ENCODE assay signal across 8 mouse cellular contexts in the genomic region with DNA sequence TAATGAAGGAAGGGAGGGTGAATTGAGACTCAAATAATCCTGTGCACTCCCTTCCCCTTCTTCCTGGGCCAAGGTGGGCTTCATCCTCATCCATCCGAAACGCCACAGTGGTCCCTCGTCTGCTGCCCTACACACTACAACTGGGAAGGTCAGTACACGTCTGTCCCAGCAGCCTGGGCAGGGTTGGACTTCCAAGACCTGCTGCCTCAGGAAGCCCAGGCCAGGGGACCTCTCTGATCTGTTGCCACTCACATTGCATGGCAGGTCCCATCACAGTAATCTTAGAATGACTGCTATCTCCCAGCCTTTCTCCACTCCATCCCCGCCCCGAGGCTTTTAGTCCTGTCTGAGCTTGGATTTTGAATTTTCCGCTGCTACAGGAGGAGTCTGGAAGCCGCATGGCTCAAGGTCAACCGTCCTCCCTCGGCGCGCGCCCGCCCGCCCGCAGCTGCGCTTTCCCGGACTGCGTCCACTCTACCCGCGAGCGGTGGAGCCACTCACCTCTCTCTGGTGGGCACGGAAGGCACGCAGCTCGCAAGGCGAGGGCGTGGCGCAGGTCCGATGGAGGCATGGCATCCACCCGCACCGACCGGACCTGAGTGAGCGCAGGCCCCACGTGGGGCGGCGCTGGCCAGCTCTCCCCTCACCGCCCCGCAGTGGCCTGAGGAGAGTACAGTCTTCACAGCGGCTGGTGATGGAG. TPM values are rescaled to one million over a fixed set of nuclear protein-coding genes. Genes with fewer than 3 reads are reported as not detected.
DNase-seq lines count a peak whose midpoint lies in the region; ATAC-seq and TF ChIP-seq lines count a peak whose summit lies in the region.

TSS of gene Gpr68 (minus strand) at position 601 of the 700 bp plus-strand sequence.

- no peaks in the 10 kb centered on the region for H3K79me2 ChIP-seq in heart, adult 2 months (replicated peaks; ENCODE audit: control insufficient read depth, insufficient read depth, low read length)

- no peaks in the 10 kb centered on the region for H3K9me3 ChIP-seq in ES-E14 (ENCODE audit: control insufficient read depth, insufficient read depth, low read depth, low read length)
- no peaks in the 10 kb centered on the region for H3K9me3 ChIP-seq in limb, embryonic 10.5 days (replicated peaks)
- no peaks in the 10 kb centered on the region for H3K9me3 ChIP-seq in neural tube, embryonic 11.5 days (ENCODE audit: control insufficient read depth, low read length)

- H3K27ac ChIP-seq in heart, adult 2 months = no peak within 1 kb of the TSS
- H3K27ac ChIP-seq in ES-E14 (ENCODE audit: insufficient read depth, low read depth, low read length, poor library complexity, severe bottlenecking) = no peak within 1 kb of the TSS
- 0 out of 2 replicates have a peak within 1 kb of the TSS, but pooled peaks have one; percentile 14 for H3K27ac ChIP-seq in limb, embryonic 10.5 days
- H3K27ac ChIP-seq in neural tube, embryonic 11.5 days (ENCODE audit: low read depth, low read length) = no peak within 1 kb of the TSS

- no peak for TF ChIP-seq POLR2A in heart, adult 2 months (IDR thresholded peaks at IDR 0.05; ENCODE audit: insufficient read depth, low read depth, low read length)

- H3K4me2 ChIP-seq in neural tube, embryonic 11.5 days (ENCODE audit: low read depth) = peak within 1 kb of the TSS; percentile 87

- no peaks in the 10 kb centered on the region for H3K4me1 ChIP-seq in heart, adult 2 months (ENCODE audit: control insufficient read depth, insufficient read depth, low read length)
- peaks cover 0 to 12% of the 10 kb centered on the region in 2 experiments; a peak in 1 of 4 replicates for H3K4me1 ChIP-seq in ES-E14 (ENCODE audit: control insufficient read depth in 2 of 2, insufficient read depth in 2 of 2, low read length in 2 of 2, poor library complexity in 1 of 2)
- peaks cover 23% of the 10 kb centered on the region for H3K4me1 ChIP-seq in limb, embryonic 10.5 days
- peaks cover 4% of the 10 kb centered on the region; the same call in 1 of the 2 replicates for H3K4me1 ChIP-seq in neural tube, embryonic 11.5 days (ENCODE audit: control insufficient read depth, insufficient read depth, low read length)

- intact Hi-C loops in heart, adult 2 months (cut with DNase I) = no loop called here

- peak within 1 kb of the TSS; percentile 64; the same call in 1 of the 2 replicates for H3K9ac ChIP-seq in heart, adult 2 months (ENCODE audit: low read depth, low read length)
- peak within 1 kb of the TSS; percentile 64 for H3K9ac ChIP-seq in ES-E14 (ENCODE audit: insufficient read depth, low read depth, low read length, poor library complexity, severe bottlenecking)
- H3K9ac ChIP-seq in neural tube, embryonic 11.5 days (ENCODE audit: low read length) = peak within 1 kb of the TSS; percentile 52

- H3K36me3 ChIP-seq in heart, adult 2 months (ENCODE audit: control insufficient read depth, insufficient read depth, low read length) = no peaks in the 10 kb centered on the region
- peaks cover 8% of the 10 kb centered on the region for H3K36me3 ChIP-seq in ES-E14 (ENCODE audit: control insufficient read depth, insufficient read depth, low read length, poor library complexity, severe bottlenecking)
- H3K36me3 ChIP-seq in limb, embryonic 10.5 days = 0 out of 2 replicates have a peak, but pooled peaks cover under 1% of the 10 kb centered on the region
- H3K36me3 ChIP-seq in neural tube, embryonic 11.5 days (ENCODE audit: control insufficient read depth, insufficient read depth, low read length) = no peaks in the 10 kb centered on the region

- in situ Hi-C loops in ES-E14 (cut with MboI; ENCODE audit: low sequenced_read_pairs in 2 of 2, unreplicated experiment in 2 of 2) = no loop called here

- WGBS in heart, adult 2 months = 5% methylated on average over 39 of the region's 39 CpGs
- 2% methylated on average over 39 of the region's 39 CpGs for WGBS in limb, embryonic 10.5 days
- WGBS in neural tube, embryonic 11.5 days = 4% methylated on average over 39 of the region's 39 CpGs

- DNase-seq in heart, adult 2 months = peak in 1 of 2 experiments; percentile 30
- DNase-seq in heart, adult 9 months (ENCODE audit: low spot score in 2 of 2) = no peak
- DNase-seq in ES-E14 (ENCODE audit: low read depth, low spot score) = no peak
- peak; percentile 77 for DNase-seq in embryo, embryonic 11 days
- DNase-seq in limb, embryonic 10.5 days (ENCODE audit: low spot score) = peak; percentile 69
- peak; percentile 51 for DNase-seq in neural tube, embryonic 11.5 days (ENCODE audit: low spot score)
- DNase-seq in gastrocnemius, postnatal 25 days = no peak

- no peaks in the 10 kb centered on the region for H3K27me3 ChIP-seq in heart, adult 2 months (ENCODE audit: control insufficient read depth, insufficient read depth, low read length)
- peaks cover 34% of the 10 kb centered on the region for H3K27me3 ChIP-seq in limb, embryonic 10.5 days (ENCODE audit: low read depth, poor library complexity, severe bottlenecking)
- H3K27me3 ChIP-seq in neural tube, embryonic 11.5 days (ENCODE audit: control insufficient read depth, insufficient read depth, low read length) = peaks cover 2% of the 10 kb centered on the region; the same call in 1 of the 2 replicates

- peak within 1 kb of the TSS; percentile 39 for H3K4me3 ChIP-seq in heart, adult 2 months
- peak within 1 kb of the TSS; percentile 51 to 66; a peak in 3 of 4 replicates for H3K4me3 ChIP-seq in ES-E14 (ENCODE audit: insufficient read depth in 1 of 2, low read depth in 1 of 2, low read length in 2 of 2, poor library complexity in 1 of 2, severe bottlenecking in 1 of 2)
- peak within 1 kb of the TSS; percentile 57 for H3K4me3 ChIP-seq in limb, embryonic 10.5 days
- peak within 1 kb of the TSS; percentile 34 for H3K4me3 ChIP-seq in neural tube, embryonic 11.5 days (ENCODE audit: low read depth, low read length)

- no peak for TF ChIP-seq CTCF in heart, adult 2 months (IDR thresholded peaks at IDR 0.05)

- ATAC-seq in hematopoietic stem cell, adult 5-6 weeks (replicated peaks in 1 of 2; ENCODE audit: insufficient read depth in 1 of 2, low FRiP score in 2 of 2, low TSS enrichment in 1 of 2, low read depth in 1 of 2, poor library complexity in 2 of 2, severe bottlenecking in 2 of 2) = peak; percentile 30 to 39; a peak in 1 of 4 replicates
- ATAC-seq in neural tube, embryonic 11.5 days (ENCODE audit: insufficient read depth, low FRiP score, low TSS enrichment) = peak; percentile 60; the same call in 1 of the 2 replicates

- no peak for TF ChIP-seq EP300 in heart, adult 2 months (IDR thresholded peaks at IDR 0.05; ENCODE audit: insufficient read depth, low read depth, low read length)

TF ChIP-seq in ES-E14, 5 proteins besides CTCF, POLR2A, EP300 and RAD21:
- TF ChIP-seq CHD2 (IDR thresholded peaks at IDR 0.05; ENCODE audit: low read depth, low read length) (no peak), ZNF384 (IDR thresholded peaks at IDR 0.05; ENCODE audit: low read depth, low read length) (no peak)

RNA-seq across cellular contexts. Expression of gene Gpr68, which starts in this region (rescaled TPM):
- under 1 TPM; 0.14 to 0.16 TPM for total RNA-seq in heart, adult 2 months (2021)
- polyA plus RNA-seq in heart, adult 2 months (2012; rRNA removed) = 0.56 and 0.80 TPM in 2 replicates
- 0.49 and 0.58 TPM in 2 replicates for total RNA-seq in ES-E14 (2012; rRNA removed)
- total RNA-seq in hematopoietic stem cell, adult 5-6 weeks (2017) = 0.30 and 0.56 TPM in 2 replicates
- 0.23 and 0.30 TPM in 2 replicates for polyA plus RNA-seq in limb, embryonic 10.5 days (2016; fragmentation: Nextera tagmentation; extraction: Ambion mirVana)
- 0.22 and 0.64 TPM in 2 replicates for polyA plus RNA-seq in neural tube, embryonic 11.5 days (2014; fragmentation: Nextera tagmentation; extraction: Ambion mirVana)
- under 1 TPM in 1 of 2 experiments, not detected in 1; 0.21 TPM for total RNA-seq in gastrocnemius, postnatal 25 days (2021)

Comparison
In these comparisons a context has a peak if more than half of its experiments do, and no peak if none do; other contexts are left out.
1. Peak in ATAC-seq in hematopoietic stem cell, adult 5-6 weeks; RNA of the gene not detected or under 1 TPM.
2. Peak in DNase-seq, H3K4me3 ChIP-seq and H3K27ac ChIP-seq in limb, embryonic 10.5 days; RNA of the gene not detected or under 1 TPM.
3. Peak in DNase-seq, ATAC-seq, H3K4me3 ChIP-seq, H3K9ac ChIP-seq and H3K4me2 ChIP-seq in neural tube, embryonic 11.5 days; RNA of the gene not detected or under 1 TPM.